Mouse (Mus musculus): ENCODE data around the gene Col5a1. TPM values are rescaled to one million over a fixed set of nuclear protein-coding genes. Genes with fewer than 3 reads are reported as not detected.
A peak's percentile ranks its signal among the peaks of the same experiment; 100 is the strongest.

The Col5a1 gene
- total and polyA plus RNA-seq, 2 experiments from 2014 or later: 4.8 to 23.6 TPM

DNA sequence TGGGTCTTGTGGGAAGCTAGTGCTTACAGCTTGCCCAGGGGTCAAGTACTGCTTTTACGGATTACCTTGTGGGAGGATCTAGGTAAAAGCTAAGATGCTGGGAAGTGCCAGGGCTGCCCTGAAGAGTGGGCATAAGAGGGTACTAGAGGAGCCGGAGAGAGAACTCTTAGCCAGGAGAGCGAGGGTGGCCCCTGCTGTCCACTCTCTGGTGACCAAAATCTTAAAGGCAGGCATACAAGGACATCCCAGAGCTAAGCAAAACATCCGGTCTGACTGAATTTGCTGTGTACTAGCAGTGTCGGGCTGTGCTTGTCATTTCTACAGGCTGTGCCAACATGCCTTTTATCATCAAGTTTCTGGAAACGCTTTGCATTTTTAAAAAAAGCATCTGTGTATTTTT is 44.9 kb downstream of the Col5a1 start:
- Histone ChIP-seq H3K27ac (ENCODE audit: low read depth, low read length) (no peak overlapping the region), H3K4me2 (ENCODE audit: low read depth) (no peak overlapping the region), H3K9ac (no peak overlapping the region), H3K4me1 (ENCODE audit: insufficient read depth) (peaks cover 6% of the 10 kb centered on the region; the same call in 1 of the 2 replicates), H3K36me3 (ENCODE audit: insufficient read depth) (no peaks in the 10 kb centered on the region), H3K27me3 (ENCODE audit: insufficient read depth, low read length) (no peaks in the 10 kb centered on the region), H3K4me3 (ENCODE audit: low read depth, low read length) (no peak overlapping the region), H3K9me3 (ENCODE audit: low read length) (no peaks in the 10 kb centered on the region)
- no peak for TF ChIP-seq CTCF (IDR thresholded peaks at IDR 0.05; ENCODE audit: low read depth)
- WGBS: 65% methylated on average over 6 of the region's 6 CpGs
- DNase-seq (peak; percentile 19), ATAC-seq (no peak)

GRCm38 (mm10) chr2:27931971-27932370 is 45.7 kb downstream of the Col5a1 start:
- 46% methylated on average over 3 of the region's 3 CpGs for WGBS
- Histone ChIP-seq H3K9me3 (ENCODE audit: low read length) (no peaks in the 10 kb centered on the region), H3K4me1 (ENCODE audit: insufficient read depth) (peaks cover 14% of the 10 kb centered on the region; the same call in 1 of the 2 replicates), H3K9ac (no peak overlapping the region), H3K36me3 (ENCODE audit: insufficient read depth) (no peaks in the 10 kb centered on the region), H3K4me3 (ENCODE audit: low read depth, low read length) (no peak overlapping the region), H3K27ac (ENCODE audit: low read depth, low read length) (no peak overlapping the region), H3K4me2 (ENCODE audit: low read depth) (no peak overlapping the region), H3K27me3 (ENCODE audit: insufficient read depth, low read length) (no peaks in the 10 kb centered on the region)
- TF ChIP-seq CTCF (IDR thresholded peaks at IDR 0.05; ENCODE audit: low read depth): 0 out of 2 replicates have a peak, but pooled peaks have one; percentile 9
- peak; percentile 34; the same call in 1 of the 2 replicates for ATAC-seq
- DNase-seq: peak; percentile 28

DNA sequence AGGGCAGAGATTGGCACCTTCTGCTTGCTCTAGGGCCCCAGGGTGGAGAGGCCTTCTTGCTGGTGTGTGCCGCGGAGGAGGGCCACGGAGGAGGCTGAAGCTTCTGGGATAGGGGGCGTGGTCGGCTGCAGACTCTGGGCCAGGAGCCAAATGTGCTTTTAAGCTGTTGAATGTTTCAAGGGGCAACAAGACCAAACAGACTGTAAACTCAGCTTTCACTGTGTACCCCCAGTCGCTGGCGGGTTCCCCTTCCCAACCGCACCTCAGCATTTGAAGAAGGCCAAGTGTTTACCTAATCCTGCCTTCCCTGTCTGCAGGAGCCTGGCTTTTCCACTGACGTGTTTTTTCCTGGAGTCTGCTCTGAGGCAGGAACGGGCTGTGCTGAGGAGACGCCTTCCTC is 48.0 kb downstream of the Col5a1 start:
- H3K4me3 ChIP-seq (ENCODE audit: low read depth, low read length): no peak overlapping the region
- no peak for TF ChIP-seq CTCF (IDR thresholded peaks at IDR 0.05; ENCODE audit: low read depth)
- no peak for ATAC-seq
- 23% methylated on average over 11 of the region's 11 CpGs for WGBS
- no peaks in the 10 kb centered on the region for H3K27me3 ChIP-seq (ENCODE audit: insufficient read depth, low read length)
- no peak overlapping the region for H3K27ac ChIP-seq (ENCODE audit: low read depth, low read length)
- H3K4me1 ChIP-seq (ENCODE audit: insufficient read depth): peaks cover 15% of the 10 kb centered on the region; the same call in 1 of the 2 replicates
- H3K9me3 ChIP-seq (ENCODE audit: low read length): no peaks in the 10 kb centered on the region
- no peak overlapping the region for H3K4me2 ChIP-seq (ENCODE audit: low read depth)
- H3K36me3 ChIP-seq (ENCODE audit: insufficient read depth): no peaks in the 10 kb centered on the region
- peak; percentile 41 for DNase-seq
- no peak overlapping the region for H3K9ac ChIP-seq

- H3K27ac ChIP-seq (ENCODE audit: low read depth, low read length): no peak overlapping the region
- WGBS: 91% methylated on average over 9 of the region's 9 CpGs
- no peak for ATAC-seq
These were observed 48.6 kb downstream of the Col5a1 start for GRCm38 (mm10) chr2:27934831-27935230.

GRCm38 (mm10) chr2:27935441-27935840 is 49.2 kb downstream of the Col5a1 start:
- ATAC-seq: no peak
- peaks cover 15% of the 10 kb centered on the region; the same call in 1 of the 2 replicates for H3K4me1 ChIP-seq (ENCODE audit: insufficient read depth)

More at GRCm38 (mm10) chr2:27934831-27935230, 48.6 kb downstream of the Col5a1 start:
- Histone ChIP-seq H3K36me3 (ENCODE audit: insufficient read depth) (no peaks in the 10 kb centered on the region), H3K27me3 (ENCODE audit: insufficient read depth, low read length) (no peaks in the 10 kb centered on the region), H3K4me2 (ENCODE audit: low read depth) (no peak overlapping the region), H3K4me1 (ENCODE audit: insufficient read depth) (peaks cover 15% of the 10 kb centered on the region; the same call in 1 of the 2 replicates), H3K4me3 (ENCODE audit: low read depth, low read length) (no peak overlapping the region), H3K9me3 (ENCODE audit: low read length) (no peaks in the 10 kb centered on the region), H3K9ac (no peak overlapping the region)
- no peak for TF ChIP-seq CTCF (IDR thresholded peaks at IDR 0.05; ENCODE audit: low read depth)
- no peak for DNase-seq

GRCm38 (mm10) chr2:27936607-27937191 is 50.5 kb downstream of the Col5a1 start:
- Histone ChIP-seq H3K4me2 (ENCODE audit: low read depth) (no peak overlapping the region), H3K4me1 (ENCODE audit: insufficient read depth) (peaks cover 13% of the 10 kb centered on the region; the same call in 1 of the 2 replicates), H3K27ac (ENCODE audit: low read depth, low read length) (no peak overlapping the region), H3K9me3 (ENCODE audit: low read length) (no peaks in the 10 kb centered on the region), H3K4me3 (ENCODE audit: low read depth, low read length) (no peak overlapping the region), H3K36me3 (ENCODE audit: insufficient read depth) (no peaks in the 10 kb centered on the region), H3K27me3 (ENCODE audit: insufficient read depth, low read length) (no peaks in the 10 kb centered on the region), H3K9ac (no peak overlapping the region)
- TF ChIP-seq CTCF (IDR thresholded peaks at IDR 0.05; ENCODE audit: low read depth): no peak
- ATAC-seq: no peak
- WGBS: 55% methylated on average over 9 of the region's 9 CpGs
- peak; percentile 75 for DNase-seq

More at GRCm38 (mm10) chr2:27935441-27935840, 49.2 kb downstream of the Col5a1 start:
- Histone ChIP-seq H3K36me3 (ENCODE audit: insufficient read depth) (no peaks in the 10 kb centered on the region), H3K9ac (no peak overlapping the region), H3K4me2 (ENCODE audit: low read depth) (no peak overlapping the region), H3K9me3 (ENCODE audit: low read length) (no peaks in the 10 kb centered on the region), H3K27ac (ENCODE audit: low read depth, low read length) (no peak overlapping the region), H3K27me3 (ENCODE audit: insufficient read depth, low read length) (no peaks in the 10 kb centered on the region), H3K4me3 (ENCODE audit: low read depth, low read length) (no peak overlapping the region)
- WGBS: 96% methylated on average over 2 of the region's 2 CpGs
- DNase-seq: no peak
- no peak for TF ChIP-seq CTCF (IDR thresholded peaks at IDR 0.05; ENCODE audit: low read depth)

- no peak for ATAC-seq
- no peak for TF ChIP-seq CTCF (IDR thresholded peaks at IDR 0.05; ENCODE audit: low read depth)
- no peaks in the 10 kb centered on the region for H3K36me3 ChIP-seq (ENCODE audit: insufficient read depth)
These were observed 53.2 kb downstream of the Col5a1 start for GRCm38 (mm10) chr2:27939433-27939832.

More at GRCm38 (mm10) chr2:27939433-27939832, 53.2 kb downstream of the Col5a1 start:
- H3K4me3 ChIP-seq (ENCODE audit: low read depth, low read length): no peak overlapping the region
- WGBS: 93% methylated on average over 4 of the region's 4 CpGs
- no peaks in the 10 kb centered on the region for H3K9me3 ChIP-seq (ENCODE audit: low read length)
- no peaks in the 10 kb centered on the region for H3K27me3 ChIP-seq (ENCODE audit: insufficient read depth, low read length)
- DNase-seq: no peak
- H3K27ac ChIP-seq (ENCODE audit: low read depth, low read length): no peak overlapping the region
- H3K4me1 ChIP-seq (ENCODE audit: insufficient read depth): peaks cover 9% of the 10 kb centered on the region; the same call in 1 of the 2 replicates
- H3K4me2 ChIP-seq (ENCODE audit: low read depth): no peak overlapping the region
- H3K9ac ChIP-seq: no peak overlapping the region
